Mouse (Mus musculus): ENCODE measurements around the gene Wdfy4. TPM values are rescaled to one million over a fixed set of nuclear protein-coding genes. Genes with fewer than 3 reads are reported as not detected.

Gene Wdfy4
- polyA plus RNA-seq, 1 experiment from 2014 or later = 0.67 TPM

DNA sequence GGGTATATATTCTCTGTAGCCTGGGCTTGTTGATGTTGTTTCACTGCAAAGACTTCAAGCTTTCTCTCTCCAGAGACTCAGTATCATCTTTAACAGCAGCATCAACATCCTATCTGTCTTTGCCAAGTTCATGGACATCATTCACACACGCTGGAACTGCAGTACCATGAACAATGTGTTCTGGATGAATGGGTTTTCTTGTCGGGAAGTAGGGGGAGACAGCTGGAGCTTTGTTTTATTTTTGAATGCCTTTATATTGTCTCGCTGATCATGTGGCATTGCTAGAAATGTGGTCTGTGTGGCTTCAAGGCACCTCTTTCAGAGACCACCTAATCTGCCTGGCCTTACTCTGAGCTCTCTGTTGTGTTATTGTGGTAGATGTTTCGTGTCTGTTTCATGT, 1.9 kb upstream of the Wdfy4 start:
- Histone ChIP-seq H3K36me3 (no peaks in the 10 kb centered on the region), H3K4me2 (no peak overlapping the region), H3K27ac (no peak overlapping the region), H3K27me3 (no peaks in the 10 kb centered on the region), H3K9me3 (no peaks in the 10 kb centered on the region), H3K9ac (no peak overlapping the region), H3K4me1 (peaks cover 3% of the 10 kb centered on the region; the same call in 1 of the 2 replicates), H3K4me3 (no peak overlapping the region)
- WGBS = 68% methylated on average over 4 of the region's 4 CpGs
- no peak for ATAC-seq (ENCODE audit: insufficient number of reproducible peaks, low FRiP score, low TSS enrichment, low read depth)

- Histone ChIP-seq H3K4me2 (no peak overlapping the region), H3K4me1 (no peaks in the 10 kb centered on the region), H3K9ac (no peak overlapping the region), H3K9me3 (no peaks in the 10 kb centered on the region), H3K27ac (no peak overlapping the region), H3K27me3 (no peaks in the 10 kb centered on the region), H3K4me3 (no peak overlapping the region), H3K36me3 (no peaks in the 10 kb centered on the region)
- 82% methylated on average over 5 of the region's 5 CpGs for WGBS
- no peak for ATAC-seq (ENCODE audit: insufficient number of reproducible peaks, low FRiP score, low TSS enrichment, low read depth)
Measured at GRCm38 (mm10) chr14:33180102-33180501, 5.2 kb downstream of the Wdfy4 start.

GRCm38 (mm10) chr14:33175059-33175821, 10.1 kb downstream of the Wdfy4 start:
- Histone ChIP-seq H3K4me2 (no peak overlapping the region), H3K9me3 (no peaks in the 10 kb centered on the region), H3K36me3 (no peaks in the 10 kb centered on the region), H3K9ac (no peak overlapping the region), H3K27me3 (no peaks in the 10 kb centered on the region), H3K27ac (no peak overlapping the region), H3K4me1 (no peaks in the 10 kb centered on the region), H3K4me3 (no peak overlapping the region)
- ATAC-seq (ENCODE audit: insufficient number of reproducible peaks, low FRiP score, low TSS enrichment, low read depth) = no peak
- 75% methylated on average over 4 of the region's 4 CpGs for WGBS

DNA sequence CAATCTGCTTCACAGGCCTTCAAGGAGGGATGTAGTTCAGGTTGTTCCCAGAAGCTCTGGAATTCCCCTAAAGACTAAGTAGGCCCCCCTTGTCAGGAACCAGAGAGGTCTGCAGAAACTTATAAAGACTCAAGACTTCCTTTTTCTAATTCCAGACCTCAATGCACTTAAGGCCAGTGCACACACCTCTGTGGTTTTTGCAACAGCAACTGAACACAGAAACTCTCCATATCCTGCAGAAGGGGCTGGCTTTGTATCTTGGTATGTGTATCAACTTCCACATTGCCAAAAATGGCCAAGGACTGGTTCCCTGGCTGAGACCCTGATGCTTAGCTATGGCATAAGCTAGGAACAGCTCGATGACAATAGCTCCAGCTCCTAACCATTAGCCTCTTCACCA, 13.4 kb downstream of the Wdfy4 start:
- Histone ChIP-seq H3K4me1 (no peaks in the 10 kb centered on the region), H3K27ac (no peak overlapping the region), H3K9ac (no peak overlapping the region), H3K4me3 (no peak overlapping the region), H3K4me2 (no peak overlapping the region), H3K36me3 (no peaks in the 10 kb centered on the region), H3K9me3 (no peaks in the 10 kb centered on the region), H3K27me3 (no peaks in the 10 kb centered on the region)
- 70% methylated on average over 1 of the region's 1 CpGs for WGBS
- no peak for ATAC-seq (ENCODE audit: insufficient number of reproducible peaks, low FRiP score, low TSS enrichment, low read depth)

DNA sequence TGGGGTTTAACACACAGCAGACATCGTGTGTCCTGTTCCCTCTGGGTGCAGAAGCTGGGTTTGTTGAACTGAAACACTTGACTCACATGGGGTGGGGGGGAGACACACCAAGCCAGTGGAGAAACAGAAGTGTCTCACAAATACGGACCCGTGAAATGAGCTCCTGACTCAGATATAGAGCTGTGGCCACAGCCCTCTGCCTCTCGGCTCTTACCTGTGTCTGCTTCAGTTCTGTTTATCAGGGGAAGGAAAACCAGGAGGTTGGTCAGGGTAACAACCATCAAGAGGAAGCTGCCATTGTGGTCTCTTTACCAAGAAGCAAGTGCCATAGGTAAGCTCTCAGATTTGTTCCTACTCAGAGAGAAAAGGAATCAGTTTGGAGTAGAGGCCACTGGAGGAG, 16.6 kb downstream of the Wdfy4 start:
- Histone ChIP-seq H3K9me3 (no peaks in the 10 kb centered on the region), H3K4me2 (no peak overlapping the region), H3K27me3 (no peaks in the 10 kb centered on the region), H3K36me3 (no peaks in the 10 kb centered on the region), H3K4me1 (no peaks in the 10 kb centered on the region), H3K9ac (no peak overlapping the region), H3K4me3 (no peak overlapping the region), H3K27ac (no peak overlapping the region)
- ATAC-seq (ENCODE audit: insufficient number of reproducible peaks, low FRiP score, low TSS enrichment, low read depth) = no peak
- WGBS = 89% methylated on average over 4 of the region's 4 CpGs

- H3K9me3 ChIP-seq = no peaks in the 10 kb centered on the region
- 88% methylated on average over 5 of the region's 5 CpGs for WGBS
- no peaks in the 10 kb centered on the region for H3K36me3 ChIP-seq
Measured at GRCm38 (mm10) chr14:33162238-33162637, 23.1 kb downstream of the Wdfy4 start.

GRCm38 (mm10) chr14:33158268-33158667, 27.0 kb downstream of the Wdfy4 start:
- 71% methylated on average over 3 of the region's 3 CpGs for WGBS

More at GRCm38 (mm10) chr14:33162238-33162637, 23.1 kb downstream of the Wdfy4 start:
- Histone ChIP-seq H3K4me1 (no peaks in the 10 kb centered on the region), H3K4me3 (no peak overlapping the region), H3K9ac (no peak overlapping the region), H3K27me3 (no peaks in the 10 kb centered on the region), H3K4me2 (no peak overlapping the region), H3K27ac (no peak overlapping the region)
- no peak for ATAC-seq (ENCODE audit: insufficient number of reproducible peaks, low FRiP score, low TSS enrichment, low read depth)

GRCm38 (mm10) chr14:33152941-33153340, 32.4 kb downstream of the Wdfy4 start:
- Histone ChIP-seq H3K9ac (no peak overlapping the region), H3K4me3 (no peak overlapping the region), H3K4me2 (no peak overlapping the region), H3K9me3 (no peaks in the 10 kb centered on the region), H3K4me1 (0 out of 2 replicates have a peak, but pooled peaks cover 3% of the 10 kb centered on the region), H3K27me3 (0 out of 2 replicates have a peak, but pooled peaks cover 3% of the 10 kb centered on the region), H3K36me3 (no peaks in the 10 kb centered on the region), H3K27ac (no peak overlapping the region)
- whole genome bisulfite sequencing = 50% methylated on average over 1 of the region's 1 CpGs
- ATAC-seq (ENCODE audit: insufficient number of reproducible peaks, low FRiP score, low TSS enrichment, low read depth) = no peak

More at GRCm38 (mm10) chr14:33158268-33158667, 27.0 kb downstream of the Wdfy4 start:
- no peaks in the 10 kb centered on the region for H3K36me3 ChIP-seq
- no peaks in the 10 kb centered on the region for H3K9me3 ChIP-seq
- no peaks in the 10 kb centered on the region for H3K27me3 ChIP-seq
- no peak overlapping the region for H3K27ac ChIP-seq
- H3K9ac ChIP-seq = no peak overlapping the region
- no peaks in the 10 kb centered on the region for H3K4me1 ChIP-seq
- H3K4me2 ChIP-seq = no peak overlapping the region
- ATAC-seq (ENCODE audit: insufficient number of reproducible peaks, low FRiP score, low TSS enrichment, low read depth) = no peak
- no peak overlapping the region for H3K4me3 ChIP-seq

DNA sequence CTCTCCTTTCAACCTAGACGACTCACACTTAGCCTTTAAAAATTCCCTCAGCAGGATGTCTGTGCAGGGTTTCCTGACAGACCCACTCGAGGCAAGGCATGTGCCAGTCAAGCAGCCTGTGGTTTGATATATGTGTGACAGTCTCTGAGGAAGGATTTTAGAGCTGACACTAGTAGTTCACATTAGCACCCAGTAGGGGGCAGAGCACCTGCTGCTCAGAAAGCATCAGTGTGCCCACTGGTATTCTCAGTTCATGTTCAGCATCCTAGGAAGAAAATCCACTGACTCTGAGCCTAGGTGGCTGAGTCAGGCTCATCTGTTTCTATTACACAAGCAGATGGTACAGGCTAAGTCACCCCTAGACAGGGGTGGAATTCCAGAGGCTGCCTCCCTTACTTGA, 39.0 kb downstream of the Wdfy4 start:
- 0 out of 2 replicates have a peak, but pooled peaks cover 5% of the 10 kb centered on the region for H3K27me3 ChIP-seq
- no peaks in the 10 kb centered on the region for H3K36me3 ChIP-seq
- H3K4me2 ChIP-seq = no peak overlapping the region
- H3K4me1 ChIP-seq = 0 out of 2 replicates have a peak, but pooled peaks cover 3% of the 10 kb centered on the region
- H3K27ac ChIP-seq = no peak overlapping the region
- no peak overlapping the region for H3K9ac ChIP-seq
- H3K9me3 ChIP-seq = no peaks in the 10 kb centered on the region
- ATAC-seq (ENCODE audit: insufficient number of reproducible peaks, low FRiP score, low TSS enrichment, low read depth) = no peak
- H3K4me3 ChIP-seq = no peak overlapping the region
- 4% methylated on average over 2 of the region's 2 CpGs for WGBS

GRCm38 (mm10) chr14:33136843-33137242, 48.5 kb downstream of the Wdfy4 start:
- no peaks in the 10 kb centered on the region for H3K36me3 ChIP-seq
- no peaks in the 10 kb centered on the region for H3K4me1 ChIP-seq
- no peak overlapping the region for H3K9ac ChIP-seq
- H3K27ac ChIP-seq = no peak overlapping the region
- WGBS = 76% methylated on average over 9 of the region's 9 CpGs
- H3K4me3 ChIP-seq = no peak overlapping the region
- H3K9me3 ChIP-seq = no peaks in the 10 kb centered on the region
- H3K27me3 ChIP-seq = no peaks in the 10 kb centered on the region
- H3K4me2 ChIP-seq = no peak overlapping the region
- ATAC-seq (ENCODE audit: insufficient number of reproducible peaks, low FRiP score, low TSS enrichment, low read depth) = no peak

- no peak for ATAC-seq (ENCODE audit: insufficient number of reproducible peaks, low FRiP score, low TSS enrichment, low read depth)
- no peaks in the 10 kb centered on the region for H3K27me3 ChIP-seq
- 86% methylated on average over 6 of the region's 6 CpGs for WGBS
- H3K9me3 ChIP-seq = no peaks in the 10 kb centered on the region
- H3K36me3 ChIP-seq = no peaks in the 10 kb centered on the region
- no peak overlapping the region for H3K27ac ChIP-seq
- no peak overlapping the region for H3K4me2 ChIP-seq
- H3K9ac ChIP-seq = no peak overlapping the region
- no peaks in the 10 kb centered on the region for H3K4me1 ChIP-seq
- H3K4me3 ChIP-seq = no peak overlapping the region
Measured at GRCm38 (mm10) chr14:33135170-33135569, 50.1 kb downstream of the Wdfy4 start.

DNA sequence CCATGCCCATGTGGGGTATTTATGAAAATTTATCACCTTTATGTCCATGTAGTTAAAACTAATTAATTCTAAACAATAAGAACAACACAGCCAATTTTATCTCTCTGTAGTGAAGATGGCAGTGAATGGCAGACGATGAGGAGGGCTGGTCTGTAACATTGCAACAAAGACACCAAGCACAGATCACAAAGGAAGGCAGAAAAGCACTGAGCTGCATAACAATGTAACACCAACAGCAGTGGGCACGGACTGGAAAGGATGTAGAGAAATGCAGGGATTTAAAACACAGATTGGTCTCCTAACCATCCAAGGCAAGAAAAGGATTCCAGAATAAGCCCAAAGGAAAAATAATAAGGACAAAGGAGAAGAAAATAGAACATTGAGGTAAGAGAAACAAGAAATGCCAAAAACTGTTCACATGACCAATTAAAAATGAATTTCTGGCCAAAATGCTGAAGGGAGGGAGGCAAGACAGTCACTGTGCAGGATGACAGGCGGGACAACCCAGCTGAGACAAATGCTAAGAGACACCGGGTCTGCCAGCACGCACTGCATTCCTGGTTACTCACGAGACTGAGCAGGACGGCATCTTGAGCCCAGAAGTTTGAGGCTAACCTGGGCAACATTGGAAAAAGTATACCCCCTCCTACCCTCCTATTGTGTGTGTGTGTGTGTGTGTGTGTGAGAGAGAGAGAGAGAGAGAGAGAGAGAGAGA, 54.1 kb downstream of the Wdfy4 start:
- Histone ChIP-seq H3K4me2 (no peak overlapping the region), H3K27ac (no peak overlapping the region), H3K4me3 (no peak overlapping the region), H3K9me3 (no peaks in the 10 kb centered on the region), H3K9ac (no peak overlapping the region), H3K36me3 (no peaks in the 10 kb centered on the region), H3K27me3 (no peaks in the 10 kb centered on the region), H3K4me1 (no peaks in the 10 kb centered on the region)
- ATAC-seq (ENCODE audit: insufficient number of reproducible peaks, low FRiP score, low TSS enrichment, low read depth) = no peak
- 64% methylated on average over 7 of the region's 7 CpGs for WGBS

Data from limb, embryonic 15.5 days (tissue).